In the genomic region with DNA sequence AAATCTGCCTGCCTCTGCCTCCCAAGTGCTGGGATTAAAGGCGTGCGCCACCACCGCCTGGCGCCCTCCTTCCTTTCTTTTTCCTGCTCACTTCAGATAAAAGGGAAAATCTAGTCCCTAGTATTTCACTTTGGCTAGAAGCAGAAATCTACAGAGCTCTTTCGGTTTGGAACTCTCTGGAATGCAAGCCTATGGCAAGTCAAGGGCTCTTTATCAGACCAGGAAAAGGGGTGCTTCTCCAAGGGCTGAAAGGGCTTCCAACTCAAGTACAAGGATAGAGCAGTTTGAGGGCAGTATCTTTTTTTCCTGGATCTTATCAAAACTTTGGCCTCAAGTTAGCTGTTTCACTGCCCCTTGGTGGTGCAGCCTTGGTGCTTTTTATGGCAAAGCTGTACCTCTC, we compare ENCODE assay signal across 23 mouse cellular contexts. TPM values are rescaled to one million over a fixed set of nuclear protein-coding genes. Genes with fewer than 3 reads are reported as not detected.
"Had no signal": no experiment of that assay in that cellular context is flagged by ENCODE, and none has a peak within 500 bp of the region (broad histone marks: within the 10 kb centered on the region; RNA-seq: fewer than 3 reads in every experiment).

No protein-coding gene starts in this region.

- H3K4me2 ChIP-seq: limb, embryonic 13.5 days; liver, embryonic 12.5 days; liver, embryonic 15.5 days; midbrain, embryonic 13.5 days; neural tube, embryonic 13.5 days had no signal

- H3K4me1 ChIP-seq: limb, embryonic 10.5 days; limb, embryonic 13.5 days; liver, embryonic 12.5 days; liver, embryonic 15.5 days; midbrain, embryonic 10.5 days; midbrain, embryonic 13.5 days; neural tube, embryonic 13.5 days had no signal

- DNase-seq: kidney, adult 2 months; kidney, postnatal 25 days; layer of hippocampus, adult 9-11 months; liver; lung, adult 2 months; retina, postnatal 1 day; right cerebral cortex, postnatal 25 days; spleen, adult 18-20 months; thymus, adult 18-20 months; thymus, postnatal 36 days had no signal

- H3K9ac ChIP-seq: limb, embryonic 13.5 days; liver, embryonic 12.5 days; liver, embryonic 15.5 days; midbrain, embryonic 13.5 days; neural tube, embryonic 13.5 days had no signal

- H3K27ac ChIP-seq: kidney, postnatal 0 days; layer of hippocampus, adult 2 months; limb, embryonic 10.5 days; limb, embryonic 13.5 days; liver, embryonic 12.5 days; liver, embryonic 15.5 days; midbrain, embryonic 10.5 days; midbrain, embryonic 13.5 days; neural tube, embryonic 13.5 days had no signal

- ATAC-seq: liver, embryonic 12.5 days; midbrain, embryonic 13.5 days; midbrain, embryonic 16.5 days had no signal

- H3K4me3 ChIP-seq: layer of hippocampus, adult 2 months; limb, embryonic 10.5 days; limb, embryonic 13.5 days; liver, embryonic 12.5 days; liver, embryonic 15.5 days; megakaryocyte, embryonic 14.5 days; midbrain, embryonic 10.5 days; midbrain, embryonic 13.5 days; myocyte; neural tube, embryonic 13.5 days had no signal

- H3K36me3 ChIP-seq: limb, embryonic 10.5 days; limb, embryonic 13.5 days; liver, embryonic 12.5 days; liver, embryonic 15.5 days; midbrain, embryonic 10.5 days; midbrain, embryonic 13.5 days; neural tube, embryonic 13.5 days had no signal

- H3K9me3 ChIP-seq: limb, embryonic 10.5 days; limb, embryonic 13.5 days; liver, embryonic 12.5 days; liver, embryonic 15.5 days; midbrain, embryonic 10.5 days; midbrain, embryonic 13.5 days; neural tube, embryonic 13.5 days had no signal

- H3K27me3 ChIP-seq: limb, embryonic 13.5 days; liver, embryonic 12.5 days; liver, embryonic 15.5 days; midbrain, embryonic 13.5 days; neural tube, embryonic 13.5 days had no signal

RNA-seq across cellular contexts. Expression of gene 4933430I17Rik, which starts 44.4 kb away (rescaled TPM):
- total RNA-seq: monocyte, adult 5-6 weeks had no signal
